Comparison of ENCODE assay signal across 8 mouse cellular contexts in genomic region chr12:113119516-113120410, GRCm38 (mm10). TPM values are rescaled to one million over a fixed set of nuclear protein-coding genes. Genes with fewer than 3 reads are reported as not detected.
A peak's percentile ranks its signal among the peaks of the same experiment; 100 is the strongest.
DNase-seq lines count a peak whose midpoint lies in the region; ATAC-seq and TF ChIP-seq lines count a peak whose summit lies in the region.

No protein-coding gene starts in this region.

- WGBS in bone marrow, adult 2 months: 89% methylated on average over 20 of the region's 20 CpGs
- 87% methylated on average over 20 of the region's 20 CpGs for WGBS in embryonic facial prominence, embryonic 14.5 days
- 78% methylated on average over 20 of the region's 20 CpGs for WGBS in heart, embryonic 12.5 days
- 86% methylated on average over 20 of the region's 20 CpGs for WGBS in kidney, embryonic 15.5 days
- WGBS in liver, embryonic 12.5 days (ENCODE audit: insufficient replicate concordance): 87% methylated on average over 20 of the region's 20 CpGs

- peaks cover 61% of the 10 kb centered on the region for H3K4me1 ChIP-seq in E14TG2a.4 (replicated peaks; ENCODE audit: low read depth, low read length)
- no peaks in the 10 kb centered on the region for H3K4me1 ChIP-seq in bone marrow, adult 2 months (ENCODE audit: control insufficient read depth, insufficient read depth, low read length)
- no peaks in the 10 kb centered on the region for H3K4me1 ChIP-seq in embryonic facial prominence, embryonic 14.5 days (ENCODE audit: control insufficient read depth, insufficient read depth, low read length)
- peaks cover 13% of the 10 kb centered on the region for H3K4me1 ChIP-seq in heart, embryonic 12.5 days (replicated peaks)
- no peaks in the 10 kb centered on the region for H3K4me1 ChIP-seq in kidney, embryonic 15.5 days
- H3K4me1 ChIP-seq in liver, embryonic 12.5 days: no peaks in the 10 kb centered on the region

- no peaks in the 10 kb centered on the region for H3K9me3 ChIP-seq in E14TG2a.4 (ENCODE audit: low read length)
- no peaks in the 10 kb centered on the region for H3K9me3 ChIP-seq in embryonic facial prominence, embryonic 14.5 days (ENCODE audit: control insufficient read depth, low read length)
- no peaks in the 10 kb centered on the region for H3K9me3 ChIP-seq in heart, embryonic 12.5 days (replicated peaks)
- H3K9me3 ChIP-seq in kidney, embryonic 15.5 days (replicated peaks): no peaks in the 10 kb centered on the region
- H3K9me3 ChIP-seq in liver, embryonic 12.5 days (replicated peaks): no peaks in the 10 kb centered on the region

- TF ChIP-seq CTCF in E14TG2a.4 (conservative IDR thresholded peaks at IDR 0.05; ENCODE audit: low read length): peak; percentile 97
- TF ChIP-seq CTCF in bone marrow, adult 2 months (IDR thresholded peaks at IDR 0.05; ENCODE audit: control insufficient read depth, insufficient read depth, low read length): peak; percentile 82

- no peak overlapping the region for H3K9ac ChIP-seq in embryonic facial prominence, embryonic 14.5 days (ENCODE audit: low read depth, low read length)
- 0 out of 2 replicates have a peak overlapping the region, but pooled peaks have one; percentile 3 for H3K9ac ChIP-seq in heart, embryonic 12.5 days
- no peak overlapping the region for H3K9ac ChIP-seq in kidney, embryonic 15.5 days
- H3K9ac ChIP-seq in liver, embryonic 12.5 days: no peak overlapping the region

- no peak overlapping the region for H3K4me3 ChIP-seq in E14TG2a.4 (replicated peaks; ENCODE audit: low read length)
- H3K4me3 ChIP-seq in bone marrow, adult 2 months (replicated peaks; ENCODE audit: control insufficient read depth, low read depth, low read length): no peak overlapping the region
- no peak overlapping the region for H3K4me3 ChIP-seq in embryonic facial prominence, embryonic 14.5 days (ENCODE audit: low read depth, low read length)
- no peak overlapping the region for H3K4me3 ChIP-seq in heart, embryonic 12.5 days
- H3K4me3 ChIP-seq in kidney, embryonic 15.5 days (replicated peaks): no peak overlapping the region
- no peak overlapping the region for H3K4me3 ChIP-seq in liver, embryonic 12.5 days

- ATAC-seq in embryonic facial prominence, embryonic 14.5 days (ENCODE audit: low read depth): peak; percentile 71
- peak; percentile 60 for ATAC-seq in heart, embryonic 12.5 days (ENCODE audit: insufficient number of reproducible peaks, low FRiP score)
- ATAC-seq in kidney, embryonic 15.5 days (replicated peaks; ENCODE audit: low FRiP score): peak; percentile 40
- ATAC-seq in liver, embryonic 12.5 days: peak; percentile 60

- H3K4me2 ChIP-seq in embryonic facial prominence, embryonic 14.5 days (ENCODE audit: low read depth, low read length): no peak overlapping the region
- no peak overlapping the region for H3K4me2 ChIP-seq in heart, embryonic 12.5 days
- no peak overlapping the region for H3K4me2 ChIP-seq in kidney, embryonic 15.5 days
- no peak overlapping the region for H3K4me2 ChIP-seq in liver, embryonic 12.5 days

- H3K27ac ChIP-seq in bone marrow, adult 2 months (ENCODE audit: control insufficient read depth, insufficient read depth, low read depth, low read length, poor library complexity): no peak overlapping the region
- H3K27ac ChIP-seq in embryonic facial prominence, embryonic 14.5 days (replicated peaks; ENCODE audit: low read depth, low read length): no peak overlapping the region
- H3K27ac ChIP-seq in heart, embryonic 12.5 days (ENCODE audit: poor library complexity, severe bottlenecking): 0 out of 2 replicates have a peak overlapping the region, but pooled peaks have one; percentile 21
- H3K27ac ChIP-seq in kidney, embryonic 15.5 days: no peak overlapping the region
- H3K27ac ChIP-seq in liver, embryonic 12.5 days: no peak overlapping the region; the same call in 1 of the 2 replicates

- no peaks in the 10 kb centered on the region for H3K27me3 ChIP-seq in E14TG2a.4 (ENCODE audit: insufficient read depth, low read length)
- no peaks in the 10 kb centered on the region for H3K27me3 ChIP-seq in embryonic facial prominence, embryonic 14.5 days (replicated peaks; ENCODE audit: control insufficient read depth, insufficient read depth, low read length)
- H3K27me3 ChIP-seq in heart, embryonic 12.5 days (replicated peaks): no peaks in the 10 kb centered on the region
- H3K27me3 ChIP-seq in kidney, embryonic 15.5 days: no peaks in the 10 kb centered on the region
- no peaks in the 10 kb centered on the region for H3K27me3 ChIP-seq in liver, embryonic 12.5 days (replicated peaks)

- peak; percentile 82 for DNase-seq in embryonic facial prominence, embryonic 14.5 days (ENCODE audit: low spot score)
- peak; percentile 46 to 70 for DNase-seq in natural killer cell, adult 2 months (ENCODE audit: low spot score in 2 of 2)
- DNase-seq in testis, postnatal 10 days (ENCODE audit: low spot score): peak; percentile 89

- TF ChIP-seq POLR2A in bone marrow, adult 2 months (IDR thresholded peaks at IDR 0.05; ENCODE audit: borderline replicate concordance, control insufficient read depth, low read depth, low read length): no peak

- H3K36me3 ChIP-seq in E14TG2a.4 (ENCODE audit: insufficient read depth, low read length): peaks cover 97% of the 10 kb centered on the region
- peaks cover 91% of the 10 kb centered on the region for H3K36me3 ChIP-seq in embryonic facial prominence, embryonic 14.5 days (ENCODE audit: control insufficient read depth, insufficient read depth, low read length)
- H3K36me3 ChIP-seq in heart, embryonic 12.5 days: peaks cover 88% of the 10 kb centered on the region
- H3K36me3 ChIP-seq in kidney, embryonic 15.5 days: peaks cover 94% of the 10 kb centered on the region
- peaks cover 96% of the 10 kb centered on the region for H3K36me3 ChIP-seq in liver, embryonic 12.5 days

RNA-seq across cellular contexts. Expression of gene Crip2, which starts 20.3 kb away (rescaled TPM):
- polyA plus RNA-seq in bone marrow, adult 2 months (2011; ENCODE audit: insufficient read depth, insufficient read length, low replicate concordance, missing spikeins): 23.6 and 24.6 TPM in 2 replicates
- polyA plus RNA-seq in embryonic facial prominence, embryonic 14.5 days (2014; fragmentation: Nextera tagmentation; extraction: Ambion mirVana): 154 and 185 TPM in 2 replicates
- 1,186 and 1,223 TPM in 2 replicates for polyA plus RNA-seq in heart, embryonic 12.5 days (2016; fragmentation: Nextera tagmentation; extraction: Ambion mirVana)
- polyA plus RNA-seq in kidney, embryonic 15.5 days (2015; fragmentation: Nextera tagmentation; extraction: Ambion mirVana): 203 and 210 TPM in 2 replicates
- 52.1 and 53.5 TPM in 2 replicates for polyA plus RNA-seq in liver, embryonic 12.5 days (2016; fragmentation: Nextera tagmentation; extraction: Ambion mirVana)

RNA-seq across cellular contexts. Expression of gene Mta1, which starts 21.7 kb away (rescaled TPM):
- polyA plus RNA-seq in bone marrow, adult 2 months (2011; ENCODE audit: insufficient read depth, insufficient read length, low replicate concordance, missing spikeins): 17.9 and 20.9 TPM in 2 replicates
- 19.8 and 21.3 TPM in 2 replicates for polyA plus RNA-seq in embryonic facial prominence, embryonic 14.5 days (2014; fragmentation: Nextera tagmentation; extraction: Ambion mirVana)
- 11.3 and 11.4 TPM in 2 replicates for polyA plus RNA-seq in heart, embryonic 12.5 days (2016; fragmentation: Nextera tagmentation; extraction: Ambion mirVana)
- 16.0 and 16.3 TPM in 2 replicates for polyA plus RNA-seq in kidney, embryonic 15.5 days (2015; fragmentation: Nextera tagmentation; extraction: Ambion mirVana)
- 7.2 and 7.7 TPM in 2 replicates for polyA plus RNA-seq in liver, embryonic 12.5 days (2016; fragmentation: Nextera tagmentation; extraction: Ambion mirVana)

RNA-seq across cellular contexts. Expression of gene Crip1, which starts 26.4 kb away (rescaled TPM):
- 166 and 201 TPM in 2 replicates for polyA plus RNA-seq in bone marrow, adult 2 months (2011; ENCODE audit: insufficient read depth, insufficient read length, low replicate concordance, missing spikeins)
- polyA plus RNA-seq in embryonic facial prominence, embryonic 14.5 days (2014; fragmentation: Nextera tagmentation; extraction: Ambion mirVana): 408 and 507 TPM in 2 replicates
- polyA plus RNA-seq in heart, embryonic 12.5 days (2016; fragmentation: Nextera tagmentation; extraction: Ambion mirVana): 464 and 485 TPM in 2 replicates
- 309 and 310 TPM in 2 replicates for polyA plus RNA-seq in kidney, embryonic 15.5 days (2015; fragmentation: Nextera tagmentation; extraction: Ambion mirVana)
- 96.9 and 99.8 TPM in 2 replicates for polyA plus RNA-seq in liver, embryonic 12.5 days (2016; fragmentation: Nextera tagmentation; extraction: Ambion mirVana)

RNA-seq across cellular contexts. Expression of gene Tedc1, which starts 36.5 kb away (rescaled TPM):
- 7.0 and 16.0 TPM in 2 replicates for polyA plus RNA-seq in bone marrow, adult 2 months (2011; ENCODE audit: insufficient read depth, insufficient read length, low replicate concordance, missing spikeins)
- polyA plus RNA-seq in embryonic facial prominence, embryonic 14.5 days (2014; fragmentation: Nextera tagmentation; extraction: Ambion mirVana): 19.8 and 23.5 TPM in 2 replicates
- 24.5 and 26.9 TPM in 2 replicates for polyA plus RNA-seq in heart, embryonic 12.5 days (2016; fragmentation: Nextera tagmentation; extraction: Ambion mirVana)
- 40.2 and 42.0 TPM in 2 replicates for polyA plus RNA-seq in kidney, embryonic 15.5 days (2015; fragmentation: Nextera tagmentation; extraction: Ambion mirVana)
- polyA plus RNA-seq in liver, embryonic 12.5 days (2016; fragmentation: Nextera tagmentation; extraction: Ambion mirVana): 18.3 and 18.5 TPM in 2 replicates

RNA-seq across cellular contexts. Expression of gene Tex22, which starts 45.5 kb away (rescaled TPM):
- 1.3 and 3.0 TPM in 2 replicates for polyA plus RNA-seq in bone marrow, adult 2 months (2011; ENCODE audit: insufficient read depth, insufficient read length, low replicate concordance, missing spikeins)
- polyA plus RNA-seq in embryonic facial prominence, embryonic 14.5 days (2014; fragmentation: Nextera tagmentation; extraction: Ambion mirVana): not detected in 2 replicates
- polyA plus RNA-seq in heart, embryonic 12.5 days (2016; fragmentation: Nextera tagmentation; extraction: Ambion mirVana): not detected in 2 replicates
- 0.80 TPM in 1 of 2 replicates, not detected in the other for polyA plus RNA-seq in kidney, embryonic 15.5 days (2015; fragmentation: Nextera tagmentation; extraction: Ambion mirVana)
- not detected in 2 replicates for polyA plus RNA-seq in liver, embryonic 12.5 days (2016; fragmentation: Nextera tagmentation; extraction: Ambion mirVana)
